Mouse (Mus musculus): ENCODE measurements at regions not wholly inside any gene's neighbourhood (a gene's known extent, or its start where the extent isn't known, plus 50 kb on each side); places are given as distances from the start of the nearest gene placed in this dataset.
A peak's percentile ranks its signal among the peaks of the same experiment; 100 is the strongest.
"Not testable (repeated sequence)": the region's sequence is repeated elsewhere in the genome, so short reads cannot be mapped to it uniquely, and the experiment has no call there.

GRCm38 (mm10) chr15:43735697-43736096 is 3601.5 kb downstream of the 9330182O14Rik start:
- Histone ChIP-seq H3K27me3 (ENCODE audit: insufficient read depth, low read length) (no peaks in the 10 kb centered on the region), H3K9me3 (ENCODE audit: low read length) (no peaks in the 10 kb centered on the region), H3K4me1 (replicated peaks; ENCODE audit: low read depth, low read length) (no peaks in the 10 kb centered on the region), H3K4me3 (replicated peaks; ENCODE audit: low read length) (no peak overlapping the region), H3K36me3 (ENCODE audit: insufficient read depth, low read length) (no peaks in the 10 kb centered on the region)
- TF ChIP-seq CTCF (conservative IDR thresholded peaks at IDR 0.05; ENCODE audit: low read length), result no peak
- TF ChIP-seq POU5F1 (IDR thresholded peaks at IDR 0.05; ENCODE audit: borderline replicate concordance, low read length), result no peak
- TF ChIP-seq NANOG (IDR thresholded peaks at IDR 0.05; ENCODE audit: borderline replicate concordance, low read length), result no peak

GRCm38 (mm10) chr15:43758256-43758655 is 3624.1 kb downstream of the 9330182O14Rik start:
- Histone ChIP-seq H3K27me3 (ENCODE audit: insufficient read depth, low read length) (no peaks in the 10 kb centered on the region), H3K4me1 (replicated peaks; ENCODE audit: low read depth, low read length) (no peaks in the 10 kb centered on the region), H3K36me3 (ENCODE audit: insufficient read depth, low read length) (no peaks in the 10 kb centered on the region), H3K4me3 (replicated peaks; ENCODE audit: low read length) (no peak overlapping the region), H3K9me3 (ENCODE audit: low read length) (no peaks in the 10 kb centered on the region)
- TF ChIP-seq NANOG (IDR thresholded peaks at IDR 0.05; ENCODE audit: borderline replicate concordance, low read length) (no peak), CTCF (conservative IDR thresholded peaks at IDR 0.05; ENCODE audit: low read length) (peak; percentile 53)

DNA sequence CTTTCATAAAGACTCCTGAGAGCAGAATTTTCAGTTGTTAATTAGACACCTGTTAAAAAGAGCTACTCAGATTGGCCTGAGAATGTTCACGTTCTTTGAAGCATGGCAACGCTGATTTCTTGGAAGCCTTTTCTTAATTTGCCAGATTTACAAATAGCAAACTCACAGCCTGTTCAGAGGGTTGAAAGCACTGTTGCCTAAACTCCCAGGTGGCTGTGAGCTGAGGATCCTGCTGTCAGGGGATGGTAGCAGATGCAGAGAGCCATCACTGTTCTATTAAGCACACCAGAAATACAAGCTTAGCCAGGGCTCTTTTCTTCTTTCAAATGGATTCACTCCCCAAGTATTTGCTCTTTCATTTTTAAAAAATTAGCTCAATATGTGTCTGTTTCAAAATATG is 3630.4 kb downstream of the 9330182O14Rik start:
- Histone ChIP-seq H3K36me3 (ENCODE audit: insufficient read depth, low read length) (no peaks in the 10 kb centered on the region), H3K27me3 (ENCODE audit: insufficient read depth, low read length) (no peaks in the 10 kb centered on the region), H3K9me3 (ENCODE audit: low read length) (no peaks in the 10 kb centered on the region), H3K4me1 (replicated peaks; ENCODE audit: low read depth, low read length) (no peaks in the 10 kb centered on the region), H3K4me3 (replicated peaks; ENCODE audit: low read length) (no peak overlapping the region)
- TF ChIP-seq NANOG (IDR thresholded peaks at IDR 0.05; ENCODE audit: borderline replicate concordance, low read length) (no peak), CTCF (conservative IDR thresholded peaks at IDR 0.05; ENCODE audit: low read length) (no peak), POU5F1 (IDR thresholded peaks at IDR 0.05; ENCODE audit: borderline replicate concordance, low read length) (no peak)

- Histone ChIP-seq H3K4me1 (replicated peaks; ENCODE audit: low read depth, low read length) (no peaks in the 10 kb centered on the region), H3K9me3 (ENCODE audit: low read length) (no peaks in the 10 kb centered on the region), H3K27me3 (ENCODE audit: insufficient read depth, low read length) (no peaks in the 10 kb centered on the region), H3K36me3 (ENCODE audit: insufficient read depth, low read length) (no peaks in the 10 kb centered on the region), H3K4me3 (replicated peaks; ENCODE audit: low read length) (no peak overlapping the region)
- TF ChIP-seq CTCF (conservative IDR thresholded peaks at IDR 0.05; ENCODE audit: low read length) (peak; percentile 82), NANOG (IDR thresholded peaks at IDR 0.05; ENCODE audit: borderline replicate concordance, low read length) (no peak)
Measured at GRCm38 (mm10) chr15:43772718-43773117, 3638.6 kb downstream of the 9330182O14Rik start.

- not testable (repeated sequence) for H3K36me3 ChIP-seq (ENCODE audit: insufficient read depth, low read length); H3K9me3 ChIP-seq (ENCODE audit: low read length); H3K4me3 ChIP-seq (replicated peaks; ENCODE audit: low read length); H3K27me3 ChIP-seq (ENCODE audit: insufficient read depth, low read length); H3K4me1 ChIP-seq (replicated peaks; ENCODE audit: low read depth, low read length)
Measured at GRCm38 (mm10) chr15:43782126-43782632, 3648.0 kb downstream of the 9330182O14Rik start.

DNA sequence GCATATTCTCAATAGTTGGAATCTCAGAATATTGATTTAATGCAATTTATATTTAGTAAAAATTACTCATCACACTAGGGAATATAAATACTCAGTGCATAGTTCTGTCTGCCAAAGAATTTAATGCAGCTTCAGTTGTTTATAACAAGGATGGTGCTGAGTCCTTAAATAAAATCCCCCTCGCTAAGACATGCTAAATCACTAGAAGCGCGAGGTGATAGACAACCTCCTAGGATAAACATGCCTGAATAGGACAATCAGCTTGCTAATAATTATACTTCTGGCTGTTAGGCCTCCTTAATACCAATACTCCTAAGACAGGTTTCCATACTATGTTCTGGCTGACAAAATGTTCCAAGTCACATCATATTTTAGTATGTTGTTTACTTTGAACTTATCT is 3650.0 kb downstream of the 9330182O14Rik start:
- TF ChIP-seq NANOG (IDR thresholded peaks at IDR 0.05; ENCODE audit: borderline replicate concordance, low read length) (no peak), CTCF (conservative IDR thresholded peaks at IDR 0.05; ENCODE audit: low read length) (no peak), POU5F1 (IDR thresholded peaks at IDR 0.05; ENCODE audit: borderline replicate concordance, low read length) (no peak)
- Histone ChIP-seq H3K27me3 (ENCODE audit: insufficient read depth, low read length) (no peaks in the 10 kb centered on the region), H3K9me3 (ENCODE audit: low read length) (no peaks in the 10 kb centered on the region), H3K4me3 (replicated peaks; ENCODE audit: low read length) (no peak overlapping the region), H3K36me3 (ENCODE audit: insufficient read depth, low read length) (no peaks in the 10 kb centered on the region), H3K4me1 (replicated peaks; ENCODE audit: low read depth, low read length) (no peaks in the 10 kb centered on the region)

DNA sequence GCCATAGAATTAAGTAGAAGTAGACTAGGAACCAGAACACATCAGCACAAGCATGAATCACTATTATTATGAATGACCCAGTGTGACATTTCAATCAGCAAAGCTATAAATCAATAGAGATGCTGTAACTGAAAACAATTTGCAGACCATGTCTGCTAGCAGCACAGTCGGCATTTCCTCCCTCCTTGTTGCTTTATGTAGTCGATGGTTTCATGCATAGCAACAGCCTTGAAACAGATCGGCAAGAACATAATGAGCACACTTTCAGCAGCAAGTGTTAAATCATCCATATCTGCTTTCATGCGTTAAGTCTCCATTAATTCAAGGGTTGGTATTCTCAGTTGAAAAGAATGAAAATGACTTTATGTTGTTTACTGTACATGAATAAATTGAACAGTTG is 3669.2 kb downstream of the 9330182O14Rik start:
- no peak for TF ChIP-seq CTCF (conservative IDR thresholded peaks at IDR 0.05; ENCODE audit: low read length)
- TF ChIP-seq NANOG (IDR thresholded peaks at IDR 0.05; ENCODE audit: borderline replicate concordance, low read length), result no peak
- TF ChIP-seq POU5F1 (IDR thresholded peaks at IDR 0.05; ENCODE audit: borderline replicate concordance, low read length), result no peak
- no peaks in the 10 kb centered on the region for H3K9me3 ChIP-seq (ENCODE audit: low read length)

More for the DNA sequence above, 3669.2 kb downstream of the 9330182O14Rik start:
- no peak overlapping the region for H3K4me3 ChIP-seq (replicated peaks; ENCODE audit: low read length)
- H3K36me3 ChIP-seq (ENCODE audit: insufficient read depth, low read length), result no peaks in the 10 kb centered on the region
- H3K4me1 ChIP-seq (replicated peaks; ENCODE audit: low read depth, low read length), result 0 out of 2 replicates have a peak, but pooled peaks cover 2% of the 10 kb centered on the region
- H3K27me3 ChIP-seq (ENCODE audit: insufficient read depth, low read length), result no peaks in the 10 kb centered on the region
